17 mouse cellular contexts compared by ENCODE assay signal in genomic region chr15:5152171-5152570, GRCm38 (mm10).
"Had no signal": no experiment of that assay in that cellular context is flagged by ENCODE, and none has a peak within 500 bp of the region (broad histone marks: within the 10 kb centered on the region; RNA-seq: fewer than 3 reads in every experiment).

No protein-coding gene starts in this region.

- ATAC-seq: midbrain, embryonic 16.5 days had no signal

- H3K27me3 ChIP-seq: midbrain, embryonic 12.5 days; neural tube, embryonic 13.5 days; neural tube, embryonic 15.5 days; stomach, embryonic 15.5 days had no signal

- H3K36me3 ChIP-seq: midbrain, embryonic 12.5 days; neural tube, embryonic 13.5 days; neural tube, embryonic 15.5 days; stomach, embryonic 15.5 days had no signal

- H3K4me1 ChIP-seq: midbrain, embryonic 10.5 days; stomach, embryonic 15.5 days had no signal

- H3K9me3 ChIP-seq: midbrain, embryonic 10.5 days; midbrain, embryonic 12.5 days; neural tube, embryonic 13.5 days; neural tube, embryonic 15.5 days; stomach, embryonic 15.5 days had no signal

- H3K9ac ChIP-seq: lung, embryonic 14.5 days; midbrain, embryonic 12.5 days; neural tube, embryonic 13.5 days; neural tube, embryonic 15.5 days; stomach, embryonic 15.5 days had no signal

- H3K4me2 ChIP-seq: lung, embryonic 14.5 days; midbrain, embryonic 12.5 days; neural tube, embryonic 13.5 days; neural tube, embryonic 15.5 days; stomach, embryonic 15.5 days had no signal

- H3K27ac ChIP-seq: midbrain, embryonic 10.5 days; midbrain, embryonic 12.5 days; neural tube, embryonic 13.5 days; neural tube, embryonic 15.5 days; stomach, embryonic 15.5 days; stomach, postnatal 0 days had no signal

- DNase-seq: lung, adult 18-20 months; lung, embryonic 14.5 days; lung, postnatal 10 days; lung, postnatal 4 days; midbrain, embryonic 14.5 days; retina, postnatal 1 day; right cerebral cortex, adult 18-20 months; thymus, adult 2 months; thymus, postnatal 36 days had no signal

- H3K4me3 ChIP-seq: midbrain, embryonic 10.5 days; midbrain, embryonic 12.5 days; myocyte; neural tube, embryonic 13.5 days; neural tube, embryonic 15.5 days; stomach, embryonic 15.5 days had no signal
